Mouse (Mus musculus) yolk sac, embryonic 10.5 days (tissue): ENCODE results near the gene Grik5.

Source experiments
- DNase-seq: peaks from one replicate; pipeline ENCODE4 v3.0.0-alpha.2; 2017; ENCODE audit warnings: low spot score

Gene Grik5

DNA sequence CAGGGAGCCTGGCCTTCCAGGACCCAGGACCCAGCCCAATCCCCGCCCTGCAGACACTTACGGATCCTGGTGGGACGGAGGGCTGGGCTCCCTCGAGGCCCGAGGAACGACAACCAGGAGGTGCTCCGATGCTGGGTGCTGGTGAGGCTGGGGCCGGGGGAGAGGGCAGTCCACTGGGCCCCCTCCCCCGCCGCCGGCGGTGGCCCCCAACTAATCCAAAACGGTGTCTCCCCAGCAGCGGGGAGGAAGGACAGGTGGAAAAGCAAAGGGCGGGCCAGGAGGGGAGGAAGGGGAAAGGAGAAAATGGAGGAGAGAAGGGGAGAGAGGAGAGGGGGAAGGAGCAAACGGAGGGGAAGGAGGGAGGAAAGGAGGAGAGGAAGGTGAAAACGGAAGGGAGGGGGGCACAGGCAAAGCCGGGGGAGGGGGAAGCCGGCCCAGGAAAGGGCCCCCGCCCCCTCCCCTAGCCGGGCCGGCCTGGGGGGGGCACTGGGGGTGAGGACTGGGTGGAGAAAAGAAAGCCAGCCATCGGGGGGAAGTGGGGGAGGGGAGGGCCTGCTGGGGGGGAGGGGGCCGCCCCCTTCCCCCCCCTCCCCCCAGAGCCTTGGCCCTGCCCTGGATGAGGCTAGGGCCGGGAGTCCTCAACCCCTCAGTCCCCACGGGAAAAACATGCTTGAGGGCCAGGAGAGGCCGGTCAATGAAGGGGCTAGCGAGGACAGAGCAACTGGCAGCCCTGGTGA lies at the start of gene Grik5, which contains the start of gene Zfp574:
Grik5 (minus strand) TSS at position 368 of the 737 bp plus-strand sequence.
Zfp574 (plus strand) TSS at position 589 of the 737 bp plus-strand sequence.
- no peak for DNase-seq

DNA sequence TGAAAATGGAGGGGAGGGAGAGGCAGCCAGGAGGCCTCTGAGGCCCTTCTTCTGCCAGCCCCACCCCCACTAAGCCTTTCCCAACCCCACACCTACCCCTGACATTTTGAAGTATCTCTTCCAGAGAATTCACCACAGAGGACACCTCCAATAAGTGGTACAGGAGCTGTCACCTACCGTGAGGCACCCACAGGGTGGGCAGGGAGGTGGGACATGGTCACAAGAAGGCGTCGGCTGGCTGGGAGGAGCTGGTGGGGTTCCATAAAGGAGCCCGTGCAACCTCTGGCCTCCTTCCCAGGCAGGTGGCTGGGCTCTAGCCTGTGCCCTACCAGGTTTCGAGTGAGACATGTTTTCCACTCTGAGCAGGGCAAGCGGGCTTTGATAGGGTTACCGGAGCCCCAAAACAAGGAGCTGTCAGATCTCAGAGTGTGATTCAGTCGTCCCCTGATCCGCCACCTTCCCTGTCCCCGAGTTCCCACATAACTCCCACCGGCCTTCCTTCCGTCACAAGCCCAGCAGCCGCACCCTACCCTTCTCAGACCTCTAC lies 49.2 kb upstream of the Grik5 start:
- DNase-seq: no peak

DNA sequence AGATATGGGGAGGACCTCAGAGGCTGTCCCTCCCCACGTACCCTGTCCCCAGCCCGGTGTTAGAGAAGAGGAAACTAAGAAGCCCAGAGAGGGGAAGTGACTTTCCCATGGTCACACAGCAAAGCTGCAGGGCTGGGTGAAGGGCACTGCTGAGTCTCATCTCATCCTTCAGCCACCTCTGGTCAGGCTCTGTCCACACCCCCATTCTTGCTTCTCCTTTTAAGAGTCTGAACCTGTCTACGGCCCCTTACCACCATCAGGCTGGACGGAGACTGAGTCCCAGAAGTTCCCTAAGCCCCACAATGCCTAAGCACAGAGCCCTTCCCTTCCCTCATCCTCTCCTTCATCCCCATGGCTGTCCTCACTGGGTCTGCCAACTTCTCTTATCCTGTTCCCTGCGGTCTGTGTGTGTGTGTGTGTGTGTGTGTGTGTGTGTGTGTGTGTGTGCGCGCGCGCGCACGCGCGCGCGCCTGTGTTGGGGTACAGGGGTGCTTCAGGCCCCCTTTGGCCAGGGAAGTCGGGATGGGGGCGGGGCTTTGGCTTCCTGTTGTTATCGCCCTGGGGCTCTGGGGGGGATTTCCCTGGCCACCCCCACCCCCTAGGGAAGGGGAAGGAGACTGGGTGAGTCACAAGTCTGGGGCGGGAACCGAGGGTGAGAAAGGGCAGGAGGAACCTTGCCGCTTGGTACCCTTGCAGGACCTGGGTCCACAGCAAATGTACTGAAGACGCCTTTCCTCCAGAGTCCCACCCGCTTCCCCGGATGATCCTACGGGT lies 48.1 kb upstream of the Grik5 start:
- no peak for DNase-seq

DNA sequence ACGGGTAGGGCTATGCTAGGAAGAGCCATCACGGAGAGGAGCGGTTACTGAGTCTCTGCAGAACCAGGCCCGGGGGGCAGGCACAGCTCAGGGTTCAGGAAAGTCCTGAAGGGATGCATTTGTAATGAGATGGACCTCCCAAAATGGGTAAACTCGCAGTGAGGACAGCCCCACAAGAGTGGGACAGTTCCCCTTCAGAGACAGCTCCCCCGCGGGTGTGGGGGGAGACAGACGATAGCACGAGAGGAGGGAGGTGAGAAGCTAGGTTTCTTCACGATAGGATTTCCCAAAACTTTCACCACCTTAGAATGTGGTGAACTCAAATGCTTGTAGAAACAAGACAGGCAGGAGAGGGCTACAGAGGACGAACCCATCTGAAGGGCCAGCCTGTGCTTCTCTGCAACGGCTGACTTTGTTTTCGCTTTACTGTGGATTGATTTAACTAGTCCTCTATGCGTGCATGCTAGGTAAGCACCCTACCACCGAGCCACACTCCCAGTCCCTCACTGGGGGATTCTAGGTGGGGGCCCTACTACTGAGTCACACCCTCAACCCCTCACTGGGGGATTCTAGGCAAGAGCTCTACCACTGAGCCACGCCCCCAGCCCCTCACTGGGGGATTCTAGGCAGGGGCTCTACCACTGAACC lies 40.9 kb upstream of the Grik5 start:
- no peak for DNase-seq

DNA sequence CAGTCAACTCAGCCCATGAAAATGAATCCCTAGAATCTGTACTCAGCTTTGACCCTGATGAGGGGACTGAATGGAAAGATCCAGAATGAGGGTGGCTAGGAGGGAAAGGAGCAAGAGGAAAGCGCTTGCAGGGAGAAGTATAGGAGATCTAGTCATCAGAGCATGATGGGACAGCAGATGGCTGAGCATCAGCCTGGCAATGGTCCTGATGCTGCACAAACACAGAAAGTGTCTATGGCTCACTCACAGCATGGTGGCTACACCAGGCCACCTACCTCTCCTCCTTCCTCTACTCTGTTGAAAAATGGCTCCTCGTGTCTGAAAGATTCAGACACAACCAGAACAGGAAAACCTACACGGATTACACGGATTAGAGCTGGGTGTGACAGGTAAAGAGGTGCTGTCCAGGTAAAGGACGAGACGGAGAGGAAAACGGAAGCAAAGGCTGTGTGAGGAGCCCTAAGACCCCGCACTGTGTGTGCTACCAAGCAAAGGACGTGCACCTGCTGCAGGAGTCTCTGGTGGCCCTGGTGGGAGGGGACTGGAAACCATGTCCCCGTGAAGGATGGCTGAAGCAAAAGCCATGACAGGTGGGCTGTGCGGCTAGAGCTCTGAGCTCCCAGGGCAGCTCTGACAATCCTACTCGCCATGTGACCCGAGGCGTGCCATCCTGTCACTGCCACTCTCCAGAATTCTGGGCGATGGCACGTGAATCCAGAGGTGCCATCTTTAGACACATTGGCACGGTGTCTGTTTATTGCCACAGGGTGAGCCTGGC lies 40.2 kb upstream of the Grik5 start:
- DNase-seq: no peak

DNA sequence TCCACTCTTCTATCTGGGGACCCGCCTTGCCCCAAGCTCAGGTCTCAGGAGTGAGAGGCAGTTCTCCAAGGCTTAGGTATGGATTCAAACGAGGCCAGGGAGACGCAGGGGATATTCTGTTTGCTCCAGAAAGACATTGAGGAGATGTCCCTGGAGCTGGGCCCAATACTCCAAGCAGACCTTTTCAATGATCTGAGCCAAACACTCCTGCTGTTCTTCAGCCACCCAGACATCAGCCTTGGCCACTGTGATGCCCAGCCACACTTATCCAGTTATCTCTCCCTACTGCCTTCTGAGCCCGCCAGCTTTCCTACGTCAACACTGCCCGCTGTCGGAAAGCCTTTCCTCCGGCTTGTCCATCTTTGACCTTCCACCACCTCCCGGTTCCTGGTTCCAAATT lies 38.2 kb upstream of the Grik5 start:
- no peak for DNase-seq

DNA sequence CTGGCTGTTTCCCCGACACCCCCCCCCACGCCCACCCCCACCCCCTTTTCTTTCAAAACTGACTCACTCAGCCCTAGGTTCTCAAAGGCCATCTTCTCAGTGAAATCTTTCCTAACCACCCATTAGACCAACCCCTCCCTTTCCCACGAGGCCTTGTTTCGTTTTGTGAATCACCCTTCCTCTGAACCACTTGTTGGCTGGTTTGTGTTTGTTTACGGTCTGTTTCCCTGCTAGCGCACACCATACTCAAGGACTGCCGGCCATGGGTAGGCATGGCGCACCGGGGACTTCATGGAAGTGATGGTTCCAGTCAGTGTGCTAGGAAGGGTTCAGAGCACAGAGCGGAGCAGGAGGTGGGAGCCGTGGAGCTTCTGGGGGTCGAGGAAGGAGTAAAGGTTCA lies 37.2 kb upstream of the Grik5 start:
- no peak for DNase-seq

DNA sequence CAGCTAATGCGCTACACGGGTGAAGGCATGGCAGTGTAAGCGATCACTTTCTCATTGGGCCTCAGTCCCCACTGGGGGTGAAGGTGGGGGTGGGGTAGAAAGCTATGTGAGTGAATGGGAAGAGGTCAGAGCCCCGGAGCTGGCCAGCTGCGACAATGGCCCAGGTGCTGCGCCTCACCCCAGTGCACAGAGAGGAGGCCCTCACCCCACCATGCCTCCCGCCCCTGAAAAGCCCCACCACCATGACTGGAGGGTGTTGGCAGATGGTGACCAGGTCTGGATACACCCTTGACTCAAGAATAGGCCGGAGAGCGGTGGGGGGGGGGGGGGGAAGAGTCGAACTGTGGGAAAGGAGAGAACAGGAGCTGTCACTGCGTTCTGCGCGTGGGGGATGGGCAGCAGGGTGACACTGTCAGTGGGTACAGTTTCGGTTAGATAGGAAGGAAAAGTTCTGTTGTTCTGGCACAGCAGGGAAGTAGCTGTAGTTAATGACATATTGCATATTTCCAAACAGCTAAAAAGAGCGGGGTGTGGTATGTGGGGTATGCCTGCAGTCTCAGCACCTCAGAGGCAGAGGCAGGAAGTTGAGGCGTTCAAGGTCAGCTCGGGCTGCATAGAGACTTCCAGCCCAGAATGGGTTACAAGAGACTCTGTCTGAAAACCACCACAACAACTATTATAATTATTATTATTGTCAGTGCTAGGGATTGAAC lies 34.8 kb upstream of the Grik5 start:
- no peak for DNase-seq

DNA sequence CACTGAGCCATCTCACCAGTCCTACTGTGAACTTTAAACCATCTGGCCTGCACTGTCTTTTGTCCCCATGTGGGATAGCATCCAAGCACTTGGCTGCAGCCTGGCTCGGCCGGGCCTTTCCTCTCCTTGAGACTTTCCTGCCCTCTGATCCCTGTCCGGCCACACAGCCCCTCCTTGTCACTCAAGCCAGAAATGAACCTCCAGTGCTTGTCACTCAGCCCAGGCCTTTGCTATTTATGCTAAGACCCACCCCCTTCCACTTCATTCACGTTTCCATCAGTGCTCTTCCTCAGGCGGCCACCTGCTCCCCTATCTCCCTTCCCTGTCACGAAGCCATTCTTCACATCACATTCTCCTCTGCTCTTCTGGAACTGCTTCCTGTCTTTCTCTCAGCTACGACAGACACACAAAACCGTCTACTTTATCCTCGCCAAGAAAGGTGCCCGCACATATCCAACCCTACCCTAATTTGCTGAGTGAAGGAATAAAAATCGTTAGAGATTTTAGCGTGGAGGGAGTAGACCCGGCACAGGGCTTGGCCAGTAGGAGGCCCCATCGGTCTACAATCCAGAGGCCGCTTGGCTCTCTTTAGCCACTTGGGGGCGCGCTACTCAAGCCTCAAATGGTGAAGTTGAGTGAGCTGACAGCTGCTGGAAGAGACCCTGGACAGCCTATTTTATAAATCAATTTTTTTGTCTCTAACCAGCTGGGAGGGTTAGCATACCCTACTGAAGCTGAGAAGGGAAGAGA lies 33.4 kb upstream of the Grik5 start:
- no peak for DNase-seq

DNA sequence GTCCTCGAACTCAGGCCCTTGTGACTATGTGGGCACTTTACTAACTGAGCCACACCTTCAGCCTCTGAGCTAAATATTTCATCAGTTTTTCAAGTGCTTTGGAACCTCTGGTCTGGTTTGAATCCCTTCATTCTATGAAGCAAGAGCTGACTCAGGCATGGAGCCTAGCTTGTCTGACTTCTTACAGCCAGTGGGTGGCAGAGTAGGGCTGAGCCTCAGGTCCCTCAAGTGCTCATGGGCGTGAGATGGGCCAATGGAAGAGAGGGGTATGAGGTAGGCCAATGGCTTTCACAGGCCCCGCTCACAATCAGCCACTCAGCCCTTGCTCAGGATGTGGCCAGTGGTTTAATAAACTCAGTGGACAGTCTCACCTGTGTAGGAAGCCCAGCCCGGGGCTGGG lies 27.4 kb upstream of the Grik5 start:
- DNase-seq: no peak

DNA sequence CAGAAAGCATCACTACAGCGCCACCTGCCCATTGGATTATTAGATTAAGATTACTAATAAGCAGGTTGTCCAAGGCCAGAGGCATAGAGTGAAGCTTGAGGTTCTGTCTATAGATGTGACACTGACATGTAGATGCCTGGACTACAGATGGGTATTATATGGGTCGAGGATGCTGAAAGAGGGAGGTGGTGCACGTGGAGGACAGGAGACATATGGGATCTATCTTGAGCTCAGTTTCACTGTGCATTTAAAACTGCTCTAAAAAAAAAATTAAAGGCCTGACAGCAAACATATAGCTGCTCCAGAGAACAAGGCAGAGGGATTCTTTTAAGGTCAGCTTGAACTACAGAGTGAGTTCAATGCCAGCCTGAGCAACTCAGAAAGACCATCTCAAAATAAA lies 26.0 kb upstream of the Grik5 start:
- no peak for DNase-seq

DNA sequence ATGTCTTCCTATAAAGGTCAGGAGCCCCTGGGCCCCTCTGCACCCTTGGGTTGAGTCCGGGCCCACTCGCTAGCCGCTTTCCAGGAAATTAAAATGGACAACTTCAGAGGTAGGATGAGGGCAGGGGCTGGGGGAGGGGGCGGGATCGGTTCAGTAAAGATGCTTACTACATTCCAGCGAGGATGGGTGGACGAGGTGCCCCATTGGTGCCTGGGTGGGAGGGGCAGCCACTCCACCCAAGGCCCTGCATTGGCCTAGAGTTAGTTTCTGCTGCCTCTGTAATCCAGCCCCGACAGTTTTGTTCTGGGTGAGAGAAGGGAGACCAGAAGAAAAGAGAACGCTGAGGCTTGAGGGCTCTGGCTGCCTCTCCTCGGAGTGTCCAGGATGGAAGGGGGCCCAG lies 17.7 kb upstream of the Grik5 start:
- no peak for DNase-seq

DNA sequence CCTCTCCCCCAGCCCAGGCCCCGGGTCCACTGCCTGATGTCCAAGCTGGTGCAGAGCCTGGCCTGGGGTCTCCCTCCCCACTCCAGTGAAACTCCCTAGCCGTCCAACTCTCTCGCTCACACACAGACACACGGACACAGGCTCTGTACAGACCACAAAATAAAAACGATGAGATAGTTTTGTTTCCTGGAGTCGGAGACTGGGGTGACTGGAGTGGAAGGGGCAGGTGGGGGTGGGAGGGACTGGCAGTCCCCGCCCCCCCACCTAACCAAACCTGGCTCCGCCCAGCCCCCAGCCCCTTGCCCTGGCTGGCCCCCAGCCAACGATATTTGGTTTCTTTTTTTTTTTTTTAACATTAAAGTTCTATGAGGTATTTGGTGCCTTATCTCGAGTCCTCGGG lies 16.8 kb upstream of the Grik5 start:
- no peak for DNase-seq

DNA sequence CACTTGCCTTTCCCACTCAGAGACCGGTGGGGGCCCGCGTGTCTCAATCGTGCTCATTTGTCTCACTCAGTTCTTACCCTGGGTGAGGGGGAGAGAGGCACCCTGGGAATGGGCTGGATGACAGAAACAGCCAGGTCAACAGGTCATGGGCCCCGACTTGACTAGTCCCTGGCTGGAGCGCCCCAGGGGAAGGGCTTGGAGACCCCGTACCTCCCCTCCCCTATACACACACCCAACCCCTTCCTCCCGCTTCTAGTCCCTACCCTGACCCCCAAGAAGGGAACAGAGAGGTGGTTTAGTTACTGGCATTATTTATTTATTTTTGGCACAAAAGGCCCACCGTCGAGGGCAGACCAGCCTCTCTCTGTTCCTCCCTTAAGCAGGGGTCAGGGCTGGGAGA lies 16.4 kb upstream of the Grik5 start:
- no peak for DNase-seq

DNA sequence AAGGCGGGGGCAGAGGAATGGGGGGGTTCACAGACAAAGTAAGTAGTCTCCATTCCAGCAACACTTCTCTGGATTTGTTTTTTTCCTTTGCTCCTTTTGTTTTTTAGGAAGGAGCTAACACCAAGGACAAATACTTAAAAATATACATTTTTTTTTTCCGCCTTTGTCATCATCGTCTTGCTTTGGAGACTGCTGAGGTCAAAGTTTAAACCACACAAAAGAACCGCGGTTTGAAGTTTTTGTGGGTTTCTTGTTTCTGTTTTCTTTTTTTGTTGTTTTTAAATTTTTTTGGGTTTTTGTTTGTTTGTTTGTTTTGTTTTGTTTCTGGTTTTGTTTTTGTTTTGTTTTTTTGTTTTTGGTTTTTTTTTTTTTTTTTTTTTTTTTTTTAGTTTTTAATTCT lies 15.8 kb upstream of the Grik5 start:
- DNase-seq: no peak

DNA sequence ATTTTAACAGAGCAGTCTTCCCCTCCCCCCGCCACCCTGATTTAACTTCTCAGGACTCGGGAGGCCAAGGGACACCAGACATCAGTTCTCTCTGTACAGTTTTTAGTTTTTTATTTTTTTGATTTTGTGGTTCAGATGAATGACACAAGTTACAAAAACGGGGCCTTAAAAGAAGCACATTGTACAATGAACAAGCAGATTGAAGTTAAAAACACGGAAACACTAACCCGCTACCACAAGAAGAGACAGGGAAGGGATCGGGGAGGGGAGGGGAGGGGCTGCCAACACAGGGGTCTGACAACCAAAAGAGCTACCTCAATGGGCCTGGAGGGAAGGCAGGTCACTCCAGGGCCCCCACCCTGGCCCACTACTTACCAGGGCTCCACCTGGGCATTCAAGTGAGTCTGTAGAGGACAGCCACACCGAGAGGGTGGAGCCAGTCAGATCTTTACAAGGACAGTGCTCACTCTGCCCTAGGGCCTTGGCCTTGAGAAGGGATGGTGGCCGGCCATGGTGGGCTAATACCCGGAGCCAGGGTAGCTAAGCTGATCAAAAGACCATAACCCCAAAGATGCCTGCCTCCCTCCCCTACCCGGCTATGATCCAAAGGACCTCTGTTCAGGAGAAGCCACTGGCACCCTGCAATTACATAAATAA lies 15.2 kb upstream of the Grik5 start:
- no peak for DNase-seq

DNA sequence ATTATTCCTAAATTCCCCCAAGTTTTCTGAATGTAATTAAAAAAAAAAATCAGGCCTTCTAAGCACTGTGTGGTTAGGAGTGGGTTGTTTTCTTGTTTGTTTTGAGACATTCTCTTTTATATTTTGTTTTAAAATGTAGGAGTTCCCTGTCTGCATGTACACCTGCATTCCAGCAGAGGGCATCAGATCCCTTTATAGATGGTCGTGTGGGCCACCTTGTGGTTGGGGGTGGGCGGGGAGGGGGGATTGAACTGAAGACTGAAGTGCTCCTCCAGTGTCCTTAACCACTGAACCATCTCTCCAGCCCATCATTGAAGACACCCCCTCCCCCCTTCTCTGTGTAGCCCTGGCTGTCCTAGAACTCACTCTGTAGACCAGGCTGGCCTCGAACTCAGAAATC lies 14.5 kb upstream of the Grik5 start:
- DNase-seq: no peak

DNA sequence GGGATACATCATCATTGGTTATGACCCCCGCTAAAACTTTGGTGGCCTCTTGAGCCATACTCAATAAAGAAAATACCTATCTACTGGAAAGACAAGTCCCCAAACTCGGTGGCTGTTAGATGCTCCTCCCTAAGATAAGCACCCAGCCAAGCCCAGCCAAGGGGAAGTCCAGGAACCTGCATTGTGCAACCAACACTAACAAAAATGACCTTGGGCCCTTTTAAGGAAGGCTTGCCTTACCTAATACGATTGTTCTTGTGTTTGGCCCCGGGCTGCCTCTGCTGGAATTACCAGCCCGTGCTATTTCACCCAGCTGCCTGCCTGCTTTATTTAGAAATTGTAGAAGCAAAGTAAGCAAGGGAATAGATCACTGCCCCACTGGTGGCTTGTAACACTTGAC lies 12.5 kb upstream of the Grik5 start:
- DNase-seq: peak; percentile 73

DNA sequence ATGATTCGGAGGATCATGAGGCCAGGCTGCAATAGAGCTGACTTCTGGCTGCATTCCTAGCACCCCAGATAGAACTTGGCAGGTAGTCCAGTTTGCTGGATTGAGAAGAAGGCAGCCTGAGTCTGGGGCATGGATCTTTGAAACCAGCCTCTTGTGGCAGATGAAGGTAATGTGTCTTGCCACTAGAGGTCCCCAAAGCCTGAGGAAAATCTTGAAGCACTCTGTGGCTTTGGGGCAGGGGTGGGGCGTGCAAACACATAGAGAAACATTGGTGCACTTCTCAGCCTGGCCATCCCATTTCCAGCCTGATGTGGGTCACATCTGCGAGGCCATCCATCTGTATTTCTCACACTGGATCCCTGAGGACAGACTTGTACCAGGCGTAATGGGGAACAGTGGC lies 10.4 kb upstream of the Grik5 start:
- no peak for DNase-seq

DNA sequence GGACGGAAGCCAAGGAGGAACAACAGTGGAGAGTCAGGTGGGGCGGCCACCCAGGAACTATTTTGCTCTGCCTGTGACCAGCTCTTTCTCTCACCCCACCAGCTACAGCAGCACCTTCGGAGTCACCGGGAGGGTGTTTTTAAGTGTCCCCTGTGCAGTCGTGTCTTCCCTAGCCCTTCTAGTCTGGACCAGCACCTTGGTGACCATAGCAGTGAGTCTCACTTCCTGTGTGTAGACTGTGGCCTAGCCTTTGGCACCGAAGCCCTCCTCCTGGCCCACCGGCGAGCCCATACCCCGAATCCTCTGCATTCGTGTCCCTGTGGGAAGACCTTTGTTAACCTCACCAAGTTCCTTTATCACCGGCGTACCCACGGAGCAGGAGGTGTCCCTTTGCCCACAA lies 8.3 kb upstream of the Grik5 start:
- no peak for DNase-seq
